Mouse (Mus musculus) small intestine, adult 2 months (tissue): ENCODE data around the gene Prkrip1. TPM values are rescaled to one million over a fixed set of nuclear protein-coding genes. Genes with fewer than 3 reads are reported as not detected.

Source experiments
- H3K27ac ChIP-seq: fragments of 200-500 bp; 2 replicates; pipeline ENCODE4 v1.5.1; 2012; ENCODE audit warnings: low read depth, low read length, control low read depth, inconsistent platforms; ENCODE audit not compliant: insufficient read depth
- H3K27me3 ChIP-seq: fragments of 200-500 bp; 2 replicates; pipeline ENCODE4 v1.6.1; 2012; ENCODE audit warnings: mild to moderate bottlenecking, moderate library complexity, low read length, inconsistent platforms; ENCODE audit not compliant: control insufficient read depth, insufficient read depth
- H3K36me3 ChIP-seq: fragments of 200-500 bp; 2 replicates; pipeline ENCODE4 v1.6.1; 2012; ENCODE audit warnings: mild to moderate bottlenecking, low read length, control low read depth, inconsistent platforms; ENCODE audit not compliant: control insufficient read depth, insufficient read depth
- H3K4me1 ChIP-seq: fragments of 200-500 bp; 2 replicates; pipeline ENCODE4 v1.6.1; 2012; ENCODE audit warnings: low read length, inconsistent platforms, mixed read lengths; ENCODE audit not compliant: control insufficient read depth, insufficient read depth, insufficient read length
- H3K4me3 ChIP-seq: fragments of 200-500 bp; 2 replicates; pipeline ENCODE4 v1.5.1; 2012; ENCODE audit warnings: low read depth, mild to moderate bottlenecking, control low read depth, inconsistent platforms, low read length, moderate library complexity
- CTCF ChIP-seq: fragments of 200-500 bp; IDR thresholded peaks from 2 replicates; pipeline ENCODE4 v1.5.1; 2012; ENCODE audit warnings: low read depth, mild to moderate bottlenecking, control low read depth, inconsistent platforms, low read length, moderate library complexity, mixed read lengths; ENCODE audit not compliant: insufficient replicate concordance, insufficient read length; ENCODE audit errors: extremely low read depth
- POLR2A ChIP-seq: fragments of 200-500 bp; IDR thresholded peaks from 2 replicates; pipeline ENCODE4 v1.6.1; 2012; ENCODE audit warnings: low read depth, mild to moderate bottlenecking, control low read depth, inconsistent platforms, low read length, moderate library complexity
- WGBS: fragments of 180-500 bp; shearing (Covaris S2); methylation state at CpG from one replicate; pipeline ENCODE4 v1.1.7; 2018; 5-methylcytosine and 5-hydroxymethylcytosine counted together
- polyA plus RNA-seq: library from polyadenylated mRNA; depleted of rRNA; stranded (reverse); fragments of >200 nt; gene quantifications from 2 replicates; pipeline ENCODE4 v1.2.3, GENCODE M21; 2012

Gene Prkrip1
- polyA plus RNA-seq, 1 experiment = 8.4 TPM

- Histone ChIP-seq H3K4me1 (no peaks in the 10 kb centered on the region), H3K27ac (no peak overlapping the region), H3K27me3 (no peaks in the 10 kb centered on the region), H3K4me3 (no peak overlapping the region), H3K36me3 (peaks cover 30% of the 10 kb centered on the region)
- WGBS = 91% methylated on average over 6 of the region's 6 CpGs
- TF ChIP-seq CTCF (no peak), POLR2A (no peak)
These were observed 17.6 kb downstream of the Prkrip1 start for GRCm38 (mm10) chr5:136181197-136181596.

- 85% methylated on average over 5 of the region's 5 CpGs for WGBS
- H3K4me1 ChIP-seq = no peaks in the 10 kb centered on the region
- TF ChIP-seq CTCF (no peak), POLR2A (no peak)
- H3K36me3 ChIP-seq = peaks cover 30% of the 10 kb centered on the region
- H3K27me3 ChIP-seq = no peaks in the 10 kb centered on the region
- no peak overlapping the region for H3K4me3 ChIP-seq
- no peak overlapping the region for H3K27ac ChIP-seq
These were observed 19.2 kb downstream of the Prkrip1 start for GRCm38 (mm10) chr5:136179594-136179993.

GRCm38 (mm10) chr5:136173606-136174463 is 24.9 kb downstream of the Prkrip1 start:
- Histone ChIP-seq H3K36me3 (peaks cover 6% of the 10 kb centered on the region; the same call in 1 of the 2 replicates), H3K4me1 (peaks cover 27% of the 10 kb centered on the region; the same call in 1 of the 2 replicates), H3K27me3 (no peaks in the 10 kb centered on the region), H3K4me3 (peak overlapping the region; percentile 22), H3K27ac (peak overlapping the region; percentile 97)
- TF ChIP-seq POLR2A (0 out of 2 replicates have a peak, but pooled peaks have one; percentile 26), CTCF (no peak)
- WGBS = 9% methylated on average over 9 of the region's 9 CpGs

- Histone ChIP-seq H3K36me3 (peaks cover 1% of the 10 kb centered on the region; the same call in 1 of the 2 replicates), H3K27me3 (no peaks in the 10 kb centered on the region), H3K27ac (peak overlapping the region; percentile 97), H3K4me3 (no peak overlapping the region), H3K4me1 (peaks cover 27% of the 10 kb centered on the region; the same call in 1 of the 2 replicates)
- TF ChIP-seq POLR2A = no peak
- TF ChIP-seq CTCF = no peak
- 40% methylated on average over 9 of the region's 9 CpGs for WGBS
These were observed 25.8 kb downstream of the Prkrip1 start for GRCm38 (mm10) chr5:136172939-136173338.

GRCm38 (mm10) chr5:136171363-136172341 is 27.1 kb downstream of the Prkrip1 start:
- Histone ChIP-seq H3K27me3 (no peaks in the 10 kb centered on the region), H3K4me3 (peak overlapping the region; percentile 75), H3K27ac (peak overlapping the region; percentile 97), H3K36me3 (no peaks in the 10 kb centered on the region), H3K4me1 (peaks cover 27% of the 10 kb centered on the region; the same call in 1 of the 2 replicates)
- 6% methylated on average over 17 of the region's 17 CpGs for WGBS
- no peak for TF ChIP-seq CTCF
- TF ChIP-seq POLR2A = peak; percentile 16; the same call in 1 of the 2 replicates

GRCm38 (mm10) chr5:136170512-136171362 is 28.0 kb downstream of the Prkrip1 start, which contains the start of gene Orai2:
Orai2 (minus strand) TSS chr5:136170713.
- peaks cover 27% of the 10 kb centered on the region; the same call in 1 of the 2 replicates for H3K4me1 ChIP-seq
- WGBS = 1% methylated on average over 49 of the region's 49 CpGs
- peak within 1 kb of the TSS; percentile 97 for H3K27ac ChIP-seq
- no peaks in the 10 kb centered on the region for H3K36me3 ChIP-seq
- H3K27me3 ChIP-seq = no peaks in the 10 kb centered on the region
- TF ChIP-seq CTCF (no peak), POLR2A (no peak; the same call in none of the 2 replicates)
- H3K4me3 ChIP-seq = peak within 1 kb of the TSS; percentile 75
